Mouse (Mus musculus) thymus, postnatal 36 days (tissue): ENCODE data around the gene Kpna7.

Experiments
- DNase-seq, 2 experiments: peaks; one replicate each; pipeline ENCODE4 v3.0.0; 2022; ENCODE audit warnings: mixed read lengths in 2 of 2

Gene Kpna7

GRCm38 (mm10) chr5:144952592-144952991 is 131.2 kb downstream of the Kpna7 start:
- DNase-seq, result no peak

GRCm38 (mm10) chr5:144950428-144951051 is 133.3 kb downstream of the Kpna7 start:
- DNase-seq, result no peak

GRCm38 (mm10) chr5:144949856-144950255 is 134.0 kb downstream of the Kpna7 start:
- no peak for DNase-seq

GRCm38 (mm10) chr5:144948422-144948821 is 135.4 kb downstream of the Kpna7 start:
- no peak for DNase-seq

GRCm38 (mm10) chr5:144948002-144948401 is 135.8 kb downstream of the Kpna7 start:
- DNase-seq, result no peak

- no peak for DNase-seq
Measured at GRCm38 (mm10) chr5:144946032-144946431, 137.8 kb downstream of the Kpna7 start.

GRCm38 (mm10) chr5:144944932-144945331 is 138.9 kb downstream of the Kpna7 start:
- no peak for DNase-seq

- no peak for DNase-seq
Measured at GRCm38 (mm10) chr5:144944370-144944769, 139.5 kb downstream of the Kpna7 start.

- DNase-seq, result no peak
Measured at GRCm38 (mm10) chr5:144943346-144943745, 140.5 kb downstream of the Kpna7 start.

- no peak for DNase-seq
Measured at GRCm38 (mm10) chr5:144942431-144942830, 141.4 kb downstream of the Kpna7 start.

- no peak for DNase-seq
Measured at GRCm38 (mm10) chr5:144940904-144941303, 142.9 kb downstream of the Kpna7 start.

GRCm38 (mm10) chr5:144937304-144937703 is 146.5 kb downstream of the Kpna7 start:
- DNase-seq, result no peak
